Mouse (Mus musculus): ENCODE measurements around the gene B3gnt9. TPM values are rescaled to one million over a fixed set of nuclear protein-coding genes. Genes with fewer than 3 reads are reported as not detected.

B3gnt9 gene
- polyA plus RNA-seq, 1 experiment from 2014 or later = 4.1 TPM

DNA sequence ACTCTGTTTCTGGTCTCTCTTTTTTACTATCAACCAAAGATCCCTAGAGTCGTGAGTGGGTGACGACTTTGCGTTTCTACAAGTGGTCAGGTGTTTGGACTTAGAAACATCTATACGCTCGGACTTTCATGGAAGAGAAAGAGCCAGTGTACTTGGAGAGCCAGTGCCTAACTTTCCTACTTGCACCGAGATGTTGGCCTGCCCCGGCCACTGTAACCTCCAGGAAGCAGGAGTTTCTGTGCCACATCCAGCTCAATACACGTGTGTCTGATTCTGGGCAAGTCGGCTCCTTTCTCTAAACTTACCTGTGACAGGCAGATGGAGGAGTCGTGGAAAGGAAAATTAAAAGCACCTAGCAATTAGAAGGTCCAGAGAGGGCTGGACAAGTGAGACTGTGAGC is 20.9 kb upstream of the B3gnt9 start, which contains the start of gene Nol3:
Gene Nol3 (plus strand): TSS at position 301 of the 400 bp plus-strand sequence.
- peak within 1 kb of the TSS; percentile 38 for H3K4me3 ChIP-seq (ENCODE audit: low read depth, low read length)
- 5% methylated on average over 10 of the region's 10 CpGs for WGBS
- H3K4me2 ChIP-seq (ENCODE audit: low read length) = peak within 1 kb of the TSS; percentile 86
- H3K36me3 ChIP-seq (ENCODE audit: control insufficient read depth, insufficient read depth, low read length) = peaks cover 11% of the 10 kb centered on the region; the same call in 1 of the 2 replicates
- peak within 1 kb of the TSS; percentile 56 for H3K9ac ChIP-seq (ENCODE audit: low read length)
- H3K27ac ChIP-seq (ENCODE audit: low read depth, low read length) = no peak within 1 kb of the TSS
- H3K9me3 ChIP-seq (replicated peaks; ENCODE audit: control insufficient read depth, low read length) = no peaks in the 10 kb centered on the region
- peaks cover 84% of the 10 kb centered on the region for H3K27me3 ChIP-seq (replicated peaks; ENCODE audit: control insufficient read depth, insufficient read depth, low read length)
- H3K4me1 ChIP-seq (ENCODE audit: control insufficient read depth, insufficient read depth, low read length) = peaks cover 12% of the 10 kb centered on the region
- no peak for ATAC-seq
- DNase-seq (ENCODE audit: low spot score) = no peak

DNA sequence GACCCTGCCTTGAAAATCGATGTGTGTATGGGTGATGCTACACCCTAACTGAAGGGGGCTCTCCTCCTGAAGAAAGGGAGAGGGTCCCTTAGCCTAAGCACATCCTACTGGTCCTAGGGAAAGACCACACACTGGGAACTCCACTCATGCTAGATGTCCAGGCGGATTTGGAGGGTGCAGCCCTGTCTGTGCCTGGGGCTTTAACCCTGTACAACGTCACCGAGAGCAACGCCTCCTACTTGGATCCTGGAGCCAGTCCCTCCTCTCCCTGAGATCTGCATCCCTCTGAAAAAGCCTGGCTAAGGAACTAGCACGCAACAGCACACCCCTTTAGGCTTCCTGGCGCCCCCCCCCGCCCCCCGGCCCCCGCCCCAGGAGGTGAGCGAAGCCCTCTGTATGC is 20.4 kb upstream of the B3gnt9 start:
- WGBS = 4% methylated on average over 9 of the region's 11 CpGs
- no peak for ATAC-seq
- no peak overlapping the region for H3K27ac ChIP-seq (ENCODE audit: low read depth, low read length)
- peak overlapping the region; percentile 86 for H3K4me2 ChIP-seq (ENCODE audit: low read length)
- H3K36me3 ChIP-seq (ENCODE audit: control insufficient read depth, insufficient read depth, low read length) = peaks cover 8% of the 10 kb centered on the region; the same call in 1 of the 2 replicates
- 0 out of 2 replicates have a peak overlapping the region, but pooled peaks have one; percentile 38 for H3K4me3 ChIP-seq (ENCODE audit: low read depth, low read length)
- H3K4me1 ChIP-seq (ENCODE audit: control insufficient read depth, insufficient read depth, low read length) = peaks cover 12% of the 10 kb centered on the region
- H3K9ac ChIP-seq (ENCODE audit: low read length) = no peak overlapping the region
- no peaks in the 10 kb centered on the region for H3K9me3 ChIP-seq (replicated peaks; ENCODE audit: control insufficient read depth, low read length)
- peaks cover 88% of the 10 kb centered on the region for H3K27me3 ChIP-seq (replicated peaks; ENCODE audit: control insufficient read depth, insufficient read depth, low read length)
- no peak for DNase-seq (ENCODE audit: low spot score)

DNA sequence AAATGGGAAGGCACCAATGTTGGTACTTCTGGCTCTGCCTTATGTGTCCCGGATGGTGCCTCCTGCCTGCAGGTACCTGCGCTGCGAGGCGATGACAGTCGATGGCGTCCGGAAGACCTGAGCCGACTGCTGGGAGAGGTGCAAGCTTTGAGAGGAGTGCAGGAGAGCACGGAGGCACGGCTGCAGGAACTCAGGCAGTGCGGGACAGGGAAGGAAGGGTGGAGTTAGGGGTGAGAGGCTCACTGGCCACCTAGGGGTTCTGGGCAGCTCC is 15.9 kb upstream of the B3gnt9 start:
- 0% methylated on average over 11 of the region's 11 CpGs for WGBS
- no peak overlapping the region for H3K27ac ChIP-seq (ENCODE audit: low read depth, low read length)

DNA sequence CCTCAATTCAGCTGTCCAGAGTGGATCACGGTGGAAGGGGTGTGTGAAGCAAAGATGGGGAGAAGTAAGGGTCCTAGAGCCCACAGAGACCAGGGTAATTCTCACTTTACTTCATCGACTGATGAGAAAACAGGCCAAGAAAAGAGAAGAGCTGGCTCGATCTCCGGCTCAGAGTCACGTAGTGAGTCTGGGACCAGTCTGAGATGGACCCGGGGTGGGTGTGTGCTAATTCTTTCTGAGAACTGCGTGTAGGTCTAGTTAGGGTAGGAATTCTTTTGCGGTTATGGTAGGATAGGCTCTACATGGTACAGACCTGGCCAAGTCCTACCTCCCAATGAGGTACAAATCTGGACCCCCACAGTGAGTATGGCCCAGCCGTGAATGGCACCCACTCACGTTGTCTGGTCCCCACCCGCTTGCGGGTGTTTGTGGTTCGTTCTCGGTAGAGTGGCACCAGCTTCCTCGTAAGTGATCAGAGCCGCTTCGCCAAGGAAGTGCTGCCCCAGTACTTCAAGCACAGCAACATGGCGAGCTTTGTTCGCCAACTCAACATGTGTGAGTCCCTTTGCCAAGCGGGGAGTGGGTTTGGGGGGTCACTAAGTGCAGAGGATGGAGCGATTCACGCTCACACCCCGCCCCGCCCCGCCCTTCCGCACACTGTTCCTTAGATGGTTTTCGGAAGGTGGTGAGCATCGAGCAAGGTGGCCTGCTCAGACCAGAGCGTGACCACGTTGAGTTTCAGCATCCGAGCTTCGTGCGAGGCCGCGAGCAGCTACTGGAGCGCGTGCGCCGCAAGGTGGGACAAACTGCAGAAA is 15.4 kb upstream of the B3gnt9 start:
- H3K4me2 ChIP-seq (ENCODE audit: low read length) = peak overlapping the region; percentile 69
- DNase-seq (ENCODE audit: low spot score) = no peak
- H3K36me3 ChIP-seq (ENCODE audit: control insufficient read depth, insufficient read depth, low read length) = no peaks in the 10 kb centered on the region
- ATAC-seq = no peak
- H3K9me3 ChIP-seq (replicated peaks; ENCODE audit: control insufficient read depth, low read length) = no peaks in the 10 kb centered on the region
- H3K4me3 ChIP-seq (ENCODE audit: low read depth, low read length) = peak overlapping the region; percentile 45
- 0 out of 2 replicates have a peak, but pooled peaks cover 3% of the 10 kb centered on the region for H3K4me1 ChIP-seq (ENCODE audit: control insufficient read depth, insufficient read depth, low read length)
- H3K27ac ChIP-seq (ENCODE audit: low read depth, low read length) = no peak overlapping the region
- WGBS = 2% methylated on average over 39 of the region's 39 CpGs
- no peak overlapping the region for H3K9ac ChIP-seq (ENCODE audit: low read length)
- peaks cover 97% of the 10 kb centered on the region for H3K27me3 ChIP-seq (replicated peaks; ENCODE audit: control insufficient read depth, insufficient read depth, low read length)

More for the DNA sequence above, 15.9 kb upstream of the B3gnt9 start:
- 0 out of 2 replicates have a peak overlapping the region, but pooled peaks have one; percentile 69 for H3K4me2 ChIP-seq (ENCODE audit: low read length)
- peaks cover 4% of the 10 kb centered on the region; the same call in 1 of the 2 replicates for H3K4me1 ChIP-seq (ENCODE audit: control insufficient read depth, insufficient read depth, low read length)
- peaks cover 96% of the 10 kb centered on the region for H3K27me3 ChIP-seq (replicated peaks; ENCODE audit: control insufficient read depth, insufficient read depth, low read length)
- H3K9me3 ChIP-seq (replicated peaks; ENCODE audit: control insufficient read depth, low read length) = no peaks in the 10 kb centered on the region
- no peaks in the 10 kb centered on the region for H3K36me3 ChIP-seq (ENCODE audit: control insufficient read depth, insufficient read depth, low read length)
- no peak overlapping the region for H3K4me3 ChIP-seq (ENCODE audit: low read depth, low read length)
- H3K9ac ChIP-seq (ENCODE audit: low read length) = no peak overlapping the region
- ATAC-seq (no peak), DNase-seq (ENCODE audit: low spot score) (no peak)

DNA sequence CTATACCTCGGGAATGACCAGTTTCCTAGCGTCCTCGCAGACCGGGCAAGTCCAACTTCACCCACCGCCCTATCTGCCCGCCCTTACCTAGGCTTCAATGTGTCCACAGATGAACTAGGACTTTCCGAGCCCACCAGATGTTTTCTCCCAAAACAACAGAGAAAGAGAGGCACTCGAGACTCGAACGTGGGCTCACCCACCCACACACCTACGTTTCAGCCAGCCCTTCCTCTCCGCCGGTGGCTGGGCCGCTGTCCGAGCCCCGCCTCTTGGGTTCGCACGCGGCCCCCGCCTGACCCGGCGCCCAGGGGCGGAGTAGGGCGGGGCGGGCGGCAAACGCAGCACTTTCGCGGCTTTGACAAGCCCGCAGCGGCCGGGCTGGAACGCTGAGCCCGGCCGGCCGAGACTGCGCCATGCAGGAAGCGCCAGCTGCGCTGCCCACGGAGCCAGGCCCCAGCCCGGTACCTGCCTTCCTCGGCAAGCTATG is 14.6 kb upstream of the B3gnt9 start, which contains the start of gene Hsf4:
Gene Hsf4 (plus strand): TSS at position 341 of the 487 bp plus-strand sequence.
- WGBS = 1% methylated on average over 39 of the region's 42 CpGs
- Histone ChIP-seq H3K4me2 (ENCODE audit: low read length) (peak within 1 kb of the TSS; percentile 69), H3K36me3 (ENCODE audit: control insufficient read depth, insufficient read depth, low read length) (no peaks in the 10 kb centered on the region), H3K9me3 (replicated peaks; ENCODE audit: control insufficient read depth, low read length) (no peaks in the 10 kb centered on the region), H3K4me1 (ENCODE audit: control insufficient read depth, insufficient read depth, low read length) (peaks cover 5% of the 10 kb centered on the region; the same call in 1 of the 2 replicates), H3K9ac (ENCODE audit: low read length) (peak within 1 kb of the TSS; percentile 58), H3K27ac (ENCODE audit: low read depth, low read length) (no peak within 1 kb of the TSS), H3K4me3 (ENCODE audit: low read depth, low read length) (peak within 1 kb of the TSS; percentile 45), H3K27me3 (replicated peaks; ENCODE audit: control insufficient read depth, insufficient read depth, low read length) (peaks cover 96% of the 10 kb centered on the region)
- ATAC-seq = no peak
- DNase-seq (ENCODE audit: low spot score) = no peak

DNA sequence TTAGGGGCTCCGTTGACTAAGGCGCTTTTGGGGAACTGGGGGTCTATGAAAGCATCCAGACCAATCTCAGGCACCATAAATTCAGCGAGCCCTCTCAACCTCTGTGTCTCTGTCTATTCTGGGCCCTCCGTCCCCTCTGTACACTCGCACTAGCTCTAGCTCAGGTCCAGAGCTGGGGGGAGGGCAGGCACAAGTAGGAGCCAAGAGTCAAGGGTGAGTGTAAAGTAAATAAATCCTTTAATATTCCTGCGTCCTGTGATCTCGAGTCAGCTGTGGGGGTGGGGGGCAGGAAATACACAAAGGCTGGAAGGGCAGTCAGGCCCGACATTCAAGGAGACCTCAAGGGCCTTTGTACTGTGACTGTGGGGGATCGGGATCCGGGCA is 14.1 kb upstream of the B3gnt9 start:
- under 1% methylated on average over 10 of the region's 10 CpGs for WGBS
- DNase-seq (ENCODE audit: low spot score) (no peak), ATAC-seq (peak; percentile 26; the same call in 1 of the 2 replicates)
- Histone ChIP-seq H3K4me1 (ENCODE audit: control insufficient read depth, insufficient read depth, low read length) (peaks cover 5% of the 10 kb centered on the region; the same call in 1 of the 2 replicates), H3K27me3 (replicated peaks; ENCODE audit: control insufficient read depth, insufficient read depth, low read length) (peaks cover 95% of the 10 kb centered on the region), H3K9ac (ENCODE audit: low read length) (peak overlapping the region; percentile 58), H3K36me3 (ENCODE audit: control insufficient read depth, insufficient read depth, low read length) (no peaks in the 10 kb centered on the region), H3K4me3 (ENCODE audit: low read depth, low read length) (peak overlapping the region; percentile 45), H3K4me2 (ENCODE audit: low read length) (peak overlapping the region; percentile 69), H3K9me3 (replicated peaks; ENCODE audit: control insufficient read depth, low read length) (no peaks in the 10 kb centered on the region), H3K27ac (ENCODE audit: low read depth, low read length) (no peak overlapping the region)

DNA sequence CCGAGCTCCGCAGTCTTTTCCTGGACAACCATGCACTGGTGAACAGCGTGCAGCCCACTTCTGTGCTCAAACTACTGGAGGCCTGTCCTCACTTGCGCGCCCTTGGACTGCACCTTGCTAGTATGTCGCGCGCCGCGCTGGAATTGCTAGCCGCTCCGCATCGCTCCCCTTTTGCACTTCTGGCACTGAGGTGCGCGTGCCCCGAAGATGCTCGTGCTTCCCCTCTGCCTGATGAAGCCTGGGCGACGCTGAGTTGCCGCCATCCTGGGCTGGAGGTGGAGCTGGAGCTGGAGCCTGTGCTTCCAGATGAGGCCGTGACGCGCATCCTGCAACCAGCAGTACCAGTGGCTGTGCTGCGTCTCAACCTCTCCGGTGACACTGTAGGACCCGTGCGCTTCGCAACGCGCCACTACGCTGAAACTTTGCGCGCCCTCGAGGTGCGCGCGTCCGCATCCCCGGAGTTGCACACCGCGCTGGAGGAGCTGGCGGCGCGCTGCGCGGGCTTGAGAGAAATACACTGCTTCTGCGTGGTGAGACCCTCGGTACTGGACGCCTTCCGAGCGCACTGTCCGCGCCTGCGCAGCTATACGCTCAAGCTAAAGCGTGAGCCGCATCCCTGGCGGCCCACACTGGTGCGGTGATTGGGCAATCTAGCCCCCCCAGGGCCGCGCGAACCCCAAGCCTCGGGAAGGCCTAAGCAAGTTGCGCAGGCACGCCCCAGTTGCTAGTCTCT is 13.6 kb upstream of the B3gnt9 start:
- Histone ChIP-seq H3K36me3 (ENCODE audit: control insufficient read depth, insufficient read depth, low read length) (no peaks in the 10 kb centered on the region), H3K4me1 (ENCODE audit: control insufficient read depth, insufficient read depth, low read length) (peaks cover 5% of the 10 kb centered on the region; the same call in 1 of the 2 replicates), H3K4me2 (ENCODE audit: low read length) (peak overlapping the region; percentile 69), H3K9me3 (replicated peaks; ENCODE audit: control insufficient read depth, low read length) (no peaks in the 10 kb centered on the region), H3K27me3 (replicated peaks; ENCODE audit: control insufficient read depth, insufficient read depth, low read length) (peaks cover 95% of the 10 kb centered on the region), H3K9ac (ENCODE audit: low read length) (peak overlapping the region; percentile 58), H3K4me3 (ENCODE audit: low read depth, low read length) (peak overlapping the region; percentile 45), H3K27ac (ENCODE audit: low read depth, low read length) (no peak overlapping the region)
- under 1% methylated on average over 65 of the region's 65 CpGs for whole genome bisulfite sequencing
- DNase-seq (ENCODE audit: low spot score) = peak; percentile 95
- ATAC-seq = peak; percentile 85

DNA sequence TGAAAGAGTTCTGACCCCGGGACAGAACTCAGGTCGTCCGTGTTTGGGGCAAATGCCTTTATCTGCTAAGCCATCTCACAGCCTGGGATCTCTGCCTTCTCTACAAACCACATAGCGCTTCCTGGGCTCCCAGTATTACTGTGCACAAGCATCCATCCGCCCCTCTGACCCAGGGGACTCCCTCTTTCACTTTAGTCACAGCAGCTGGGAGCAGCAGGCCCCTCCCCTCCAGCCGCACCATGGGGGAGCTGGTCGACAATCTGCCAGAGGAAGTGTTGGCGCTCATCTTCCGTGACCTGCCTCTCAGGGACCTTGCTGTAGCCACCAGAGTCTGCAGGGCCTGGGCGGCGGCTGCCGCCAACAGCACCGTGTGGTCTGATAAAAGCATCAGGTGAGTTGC is 11.8 kb upstream of the B3gnt9 start:
- H3K4me1 ChIP-seq (ENCODE audit: control insufficient read depth, insufficient read depth, low read length) = peaks cover 5% of the 10 kb centered on the region; the same call in 1 of the 2 replicates
- no peaks in the 10 kb centered on the region for H3K9me3 ChIP-seq (replicated peaks; ENCODE audit: control insufficient read depth, low read length)

More for the DNA sequence above, 11.8 kb upstream of the B3gnt9 start:
- Histone ChIP-seq H3K4me3 (ENCODE audit: low read depth, low read length) (no peak overlapping the region), H3K27ac (ENCODE audit: low read depth, low read length) (no peak overlapping the region), H3K9ac (ENCODE audit: low read length) (no peak overlapping the region), H3K27me3 (replicated peaks; ENCODE audit: control insufficient read depth, insufficient read depth, low read length) (peaks cover 88% of the 10 kb centered on the region), H3K4me2 (ENCODE audit: low read length) (no peak overlapping the region), H3K36me3 (ENCODE audit: control insufficient read depth, insufficient read depth, low read length) (no peaks in the 10 kb centered on the region)
- DNase-seq (ENCODE audit: low spot score) = no peak
- no peak for ATAC-seq
- WGBS = 7% methylated on average over 13 of the region's 13 CpGs

Measured in forebrain, embryonic 14.5 days (tissue).